Mouse (Mus musculus): ENCODE data around the gene Eif2b4. TPM values are rescaled to one million over a fixed set of nuclear protein-coding genes. Genes with fewer than 3 reads are reported as not detected.
"Not testable (repeated sequence)": the region's sequence is repeated elsewhere in the genome, so short reads cannot be mapped to it uniquely, and the experiment has no call there.

Gene Eif2b4
- total and polyA plus RNA-seq, 2 experiments from 2014 or later = 36.7 to 60.7 TPM

- no peaks in the 10 kb centered on the region for H3K9me3 ChIP-seq (replicated peaks; ENCODE audit: control insufficient read depth, low read length)
- no peaks in the 10 kb centered on the region for H3K36me3 ChIP-seq (replicated peaks; ENCODE audit: control insufficient read depth, insufficient read depth, low read length)
- TF ChIP-seq CTCF (IDR thresholded peaks at IDR 0.05; ENCODE audit: low read depth) (peak; percentile 36), EP300 (IDR thresholded peaks at IDR 0.05; ENCODE audit: low read depth) (no peak)
- WGBS = 6% methylated on average over 2 of the region's 2 CpGs
- 0 out of 2 replicates have a peak overlapping the region, but pooled peaks have one; percentile 1 for H3K27ac ChIP-seq (ENCODE audit: low read depth)
- peak overlapping the region; percentile 94 for H3K4me2 ChIP-seq (ENCODE audit: low read depth, low read length)
- DNase-seq (ENCODE audit: low spot score) = peak; percentile 53
- no peaks in the 10 kb centered on the region for H3K4me1 ChIP-seq (ENCODE audit: control insufficient read depth, insufficient read depth)
- no peak overlapping the region for H3K9ac ChIP-seq (replicated peaks; ENCODE audit: low read depth, low read length)
- no peak for ATAC-seq (ENCODE audit: insufficient read depth, low read depth)
- no peaks in the 10 kb centered on the region for H3K27me3 ChIP-seq (ENCODE audit: control insufficient read depth, insufficient read depth, low read length)
- peak overlapping the region; percentile 96 for H3K4me3 ChIP-seq (ENCODE audit: low read depth, low read length)
Measured at GRCm38 (mm10) chr5:31219070-31219469, 25.8 kb upstream of the Eif2b4 start.

GRCm38 (mm10) chr5:31218294-31218693 lies 25.1 kb upstream of the Eif2b4 start:
- WGBS = 47% methylated on average over 7 of the region's 7 CpGs
- no peak for TF ChIP-seq EP300 (IDR thresholded peaks at IDR 0.05; ENCODE audit: low read depth)
- TF ChIP-seq CTCF (IDR thresholded peaks at IDR 0.05; ENCODE audit: low read depth) = no peak
- H3K9ac ChIP-seq (replicated peaks; ENCODE audit: low read depth, low read length) = no peak overlapping the region
- no peak for ATAC-seq (ENCODE audit: insufficient read depth, low read depth)
- no peak for DNase-seq (ENCODE audit: low spot score)
- H3K9me3 ChIP-seq (replicated peaks; ENCODE audit: control insufficient read depth, low read length) = no peaks in the 10 kb centered on the region
- no peaks in the 10 kb centered on the region for H3K27me3 ChIP-seq (ENCODE audit: control insufficient read depth, insufficient read depth, low read length)
- H3K4me3 ChIP-seq (ENCODE audit: low read depth, low read length) = no peak overlapping the region
- no peak overlapping the region for H3K4me2 ChIP-seq (ENCODE audit: low read depth, low read length)
- H3K36me3 ChIP-seq (replicated peaks; ENCODE audit: control insufficient read depth, insufficient read depth, low read length) = no peaks in the 10 kb centered on the region
- H3K27ac ChIP-seq (ENCODE audit: low read depth) = no peak overlapping the region
- no peaks in the 10 kb centered on the region for H3K4me1 ChIP-seq (ENCODE audit: control insufficient read depth, insufficient read depth)

GRCm38 (mm10) chr5:31216554-31216953 lies 23.3 kb upstream of the Eif2b4 start:
- not testable (repeated sequence) for H3K4me1 ChIP-seq (ENCODE audit: control insufficient read depth, insufficient read depth); H3K9ac ChIP-seq (replicated peaks; ENCODE audit: low read depth, low read length); H3K9me3 ChIP-seq (replicated peaks; ENCODE audit: control insufficient read depth, low read length); ATAC-seq (ENCODE audit: insufficient read depth, low read depth); H3K27me3 ChIP-seq (ENCODE audit: control insufficient read depth, insufficient read depth, low read length); H3K4me3 ChIP-seq (ENCODE audit: low read depth, low read length); H3K4me2 ChIP-seq (ENCODE audit: low read depth, low read length); H3K36me3 ChIP-seq (replicated peaks; ENCODE audit: control insufficient read depth, insufficient read depth, low read length); H3K27ac ChIP-seq (ENCODE audit: low read depth); DNase-seq (ENCODE audit: low spot score)
- 88% methylated on average over 6 of the region's 6 CpGs for WGBS

- WGBS = 91% methylated on average over 6 of the region's 6 CpGs
- H3K36me3 ChIP-seq (replicated peaks; ENCODE audit: control insufficient read depth, insufficient read depth, low read length) = peaks cover 66% of the 10 kb centered on the region
- ATAC-seq (ENCODE audit: insufficient read depth, low read depth) = no peak
Measured at GRCm38 (mm10) chr5:31204421-31204820, 11.2 kb upstream of the Eif2b4 start.

GRCm38 (mm10) chr5:31203866-31204265 lies 10.6 kb upstream of the Eif2b4 start:
- H3K4me2 ChIP-seq (ENCODE audit: low read depth, low read length) = no peak overlapping the region
- 0 out of 2 replicates have a peak, but pooled peaks cover 4% of the 10 kb centered on the region for H3K9me3 ChIP-seq (replicated peaks; ENCODE audit: control insufficient read depth, low read length)
- no peak overlapping the region for H3K27ac ChIP-seq (ENCODE audit: low read depth)
- peaks cover 72% of the 10 kb centered on the region for H3K36me3 ChIP-seq (replicated peaks; ENCODE audit: control insufficient read depth, insufficient read depth, low read length)
- H3K4me1 ChIP-seq (ENCODE audit: control insufficient read depth, insufficient read depth) = peaks cover 9% of the 10 kb centered on the region
- DNase-seq (ENCODE audit: low spot score) (no peak), ATAC-seq (ENCODE audit: insufficient read depth, low read depth) (no peak)
- WGBS = 82% methylated on average over 2 of the region's 2 CpGs
- no peak overlapping the region for H3K9ac ChIP-seq (replicated peaks; ENCODE audit: low read depth, low read length)
- H3K4me3 ChIP-seq (ENCODE audit: low read depth, low read length) = no peak overlapping the region
- H3K27me3 ChIP-seq (ENCODE audit: control insufficient read depth, insufficient read depth, low read length) = no peaks in the 10 kb centered on the region
- TF ChIP-seq CTCF (IDR thresholded peaks at IDR 0.05; ENCODE audit: low read depth) = no peak
- TF ChIP-seq EP300 (IDR thresholded peaks at IDR 0.05; ENCODE audit: low read depth) = no peak

More at GRCm38 (mm10) chr5:31204421-31204820, 11.2 kb upstream of the Eif2b4 start:
- H3K4me1 ChIP-seq (ENCODE audit: control insufficient read depth, insufficient read depth) = peaks cover 9% of the 10 kb centered on the region
- H3K27ac ChIP-seq (ENCODE audit: low read depth) = no peak overlapping the region
- H3K4me2 ChIP-seq (ENCODE audit: low read depth, low read length) = no peak overlapping the region
- no peak overlapping the region for H3K4me3 ChIP-seq (ENCODE audit: low read depth, low read length)
- 0 out of 2 replicates have a peak, but pooled peaks cover 4% of the 10 kb centered on the region for H3K9me3 ChIP-seq (replicated peaks; ENCODE audit: control insufficient read depth, low read length)
- no peak for TF ChIP-seq CTCF (IDR thresholded peaks at IDR 0.05; ENCODE audit: low read depth)
- no peaks in the 10 kb centered on the region for H3K27me3 ChIP-seq (ENCODE audit: control insufficient read depth, insufficient read depth, low read length)
- no peak for DNase-seq (ENCODE audit: low spot score)
- no peak overlapping the region for H3K9ac ChIP-seq (replicated peaks; ENCODE audit: low read depth, low read length)

- H3K36me3 ChIP-seq (replicated peaks; ENCODE audit: control insufficient read depth, insufficient read depth, low read length) = peaks cover 77% of the 10 kb centered on the region
Measured at GRCm38 (mm10) chr5:31202933-31203332, 9.7 kb upstream of the Eif2b4 start.

More at GRCm38 (mm10) chr5:31202933-31203332, 9.7 kb upstream of the Eif2b4 start:
- Histone ChIP-seq H3K4me3 (ENCODE audit: low read depth, low read length) (peak overlapping the region; percentile 89), H3K9ac (replicated peaks; ENCODE audit: low read depth, low read length) (0 out of 2 replicates have a peak overlapping the region, but pooled peaks have one; percentile 83), H3K27me3 (ENCODE audit: control insufficient read depth, insufficient read depth, low read length) (no peaks in the 10 kb centered on the region), H3K4me1 (ENCODE audit: control insufficient read depth, insufficient read depth) (peaks cover 9% of the 10 kb centered on the region), H3K4me2 (ENCODE audit: low read depth, low read length) (peak overlapping the region; percentile 93), H3K9me3 (replicated peaks; ENCODE audit: control insufficient read depth, low read length) (0 out of 2 replicates have a peak, but pooled peaks cover 4% of the 10 kb centered on the region), H3K27ac (ENCODE audit: low read depth) (peak overlapping the region; percentile 83)
- TF ChIP-seq CTCF (IDR thresholded peaks at IDR 0.05; ENCODE audit: low read depth) = no peak
- ATAC-seq (ENCODE audit: insufficient read depth, low read depth) (no peak), DNase-seq (ENCODE audit: low spot score) (no peak)
- 83% methylated on average over 7 of the region's 7 CpGs for WGBS

All from heart, postnatal 0 days (tissue).